Mouse (Mus musculus) embryonic stem cell, embryonic (primary cell): ENCODE measurements around the gene Phf13.

Experiments
- CTCF ChIA-PET, 4 experiments: fragments of 300-600 bp in 2 of 4; fragments of 350-600 bp in 2 of 4; sonication (Branson Sonifier 250); formaldehyde crosslinking; loops; one replicate each; lab custom pipeline; 2022; ENCODE audit warnings: inconsistent platforms in 2 of 4; lab: Charles Lee
- POLR2A ChIA-PET, 4 experiments: fragments of 300-600 bp in 2 of 4; fragments of 350-600 bp in 2 of 4; sonication (Branson Sonifier 250); formaldehyde crosslinking; loops; one replicate each; lab custom pipeline; 2022; ENCODE audit warnings: antibody characterized with exemption in 4 of 4, inconsistent platforms in 1 of 4; lab: Charles Lee

The Phf13 gene

GRCm38 (mm10) chr4:151996173-151996950, at the start of gene Phf13:
Gene Phf13, minus strand, starts transcription at chr4:151996258.
- ChIA-PET CTCF (interaction anchor here (0.5 to 1.6 kb wide), 30 partner anchors 10 to 1630 kb away, joined by 3 to 14 read pairs (median 4); partner anchors contain the start of genes Dnajc11 (in 2 of the 4), Klhl21 (in 2 of the 4) and Nol9 (in 2 of the 4)), POLR2A (interaction anchor here in 3 of 4 experiments (0.6 to 4.8 kb wide), 50 partner anchors 8 to 1934 kb away, joined by 3 to 45 read pairs (median 4); partner anchors contain the start of genes Klhl21 (in 3 of the 3), Zbtb48 (in 2 of the 3) and Rpl22 (in 1 of the 3))

GRCm38 (mm10) chr4:152044609-152045008, 48.6 kb upstream of the Phf13 start:
- ChIA-PET CTCF (interaction anchor here in 3 of 4 experiments (0.6 to 1.1 kb wide), 3 partner anchors 30 to 393 kb away, joined by 3 read pairs; no protein-coding TSS in a partner anchor), POLR2A (interaction anchor here in 2 of 4 experiments (0.6 to 2.8 kb wide), 10 partner anchors 9 to 45 kb away, joined by 3 to 9 read pairs (median 4); partner anchors contain the start of genes Klhl21 (in 2 of the 2), Plekhg5 (in 1 of the 2) and Zbtb48 (in 1 of the 2))

GRCm38 (mm10) chr4:152043171-152043570, 47.1 kb upstream of the Phf13 start:
- ChIA-PET POLR2A (interaction anchor here in 3 of 4 experiments (0.5 to 2.1 kb wide), 30 partner anchors 8 to 271 kb away, joined by 3 to 11 read pairs (median 4); partner anchors contain the start of genes Zbtb48 (in 3 of the 3), Klhl21 (in 2 of the 3), Phf13 (in 1 of the 3) and Plekhg5 (in 1 of the 3)), CTCF (interaction anchor here in 3 of 4 experiments (0.6 to 1.7 kb wide), 13 partner anchors 11 to 290 kb away, joined by 3 to 6 read pairs (median 3); no protein-coding TSS in a partner anchor)

GRCm38 (mm10) chr4:152041924-152042641, 46.0 kb upstream of the Phf13 start:
- ChIA-PET POLR2A (interaction anchor here (0.6 to 1.9 kb wide), 20 partner anchors 9 to 379 kb away, joined by 3 to 11 read pairs (median 4); partner anchors contain the start of genes Zbtb48 (in 2 of the 4) and Phf13 (in 1 of the 4)), CTCF (interaction anchor here in 3 of 4 experiments (0.6 to 1.7 kb wide), 10 partner anchors 14 to 291 kb away, joined by 3 to 6 read pairs (median 3); no protein-coding TSS in a partner anchor)

- POLR2A ChIA-PET = interaction anchor here in 2 of 4 experiments (0.8 to 3.5 kb wide), 12 partner anchors 11 to 93 kb away, joined by 3 to 33 read pairs (median 4); partner anchors contain the start of genes Klhl21 (in 1 of the 2) and Zbtb48 (in 1 of the 2)
These were observed 43.8 kb upstream of the Phf13 start for GRCm38 (mm10) chr4:152039831-152040310.

GRCm38 (mm10) chr4:152038985-152039830, 43.1 kb upstream of the Phf13 start, which contains the start of gene Nol9:
Gene Nol9, plus strand, starts transcription at chr4:152039321.
- POLR2A ChIA-PET = interaction anchor here (0.6 to 3.5 kb wide), 33 partner anchors 8 to 919 kb away, joined by 3 to 33 read pairs (median 4); partner anchors contain the start of genes Zbtb48 (in 3 of the 4), Thap3 (in 2 of the 4), Klhl21 (in 1 of the 4) and Plekhg5 (in 1 of the 4)
- CTCF ChIA-PET = interaction anchor here (0.6 to 3.9 kb wide), 59 partner anchors 8 to 889 kb away, joined by 3 to 28 read pairs (median 4); partner anchors contain the start of genes Zbtb48 (in 3 of the 4), Klhl21 (in 2 of the 4), Phf13 (in 2 of the 4) and Espn (in 1 of the 4)

More at GRCm38 (mm10) chr4:152039831-152040310, 43.8 kb upstream of the Phf13 start:
- CTCF ChIA-PET = interaction anchor here in 3 of 4 experiments (1.2 to 3.9 kb wide), 10 partner anchors 12 to 94 kb away, joined by 3 to 28 read pairs (median 6); partner anchors contain the start of gene Zbtb48 (in 3 of the 3)

- POLR2A ChIA-PET = interaction anchor here (0.6 to 3.5 kb wide), 35 partner anchors 9 to 289 kb away, joined by 3 to 33 read pairs (median 4); partner anchors contain the start of genes Zbtb48 (in 3 of the 4), Phf13 (in 2 of the 4), Thap3 (in 2 of the 4) and Camta1 (in 1 of the 4)
- CTCF ChIA-PET = interaction anchor here (0.6 to 3.9 kb wide), 62 partner anchors 8 to 888 kb away, joined by 3 to 28 read pairs (median 4); partner anchors contain the start of genes Zbtb48 (in 3 of the 4), Klhl21 (in 2 of the 4), Phf13 (in 2 of the 4) and Espn (in 1 of the 4)
These were observed 42.3 kb upstream of the Phf13 start, which contains the start of gene Tas1r1 for GRCm38 (mm10) chr4:152038225-152038984. Gene Tas1r1, minus strand, starts transcription at chr4:152038568.

- POLR2A ChIA-PET = interaction anchor here in 3 of 4 experiments (0.7 to 3.5 kb wide), 10 partner anchors 8 to 62 kb away, joined by 3 to 33 read pairs (median 4); partner anchors contain the start of genes Zbtb48 (in 3 of the 3) and Thap3 (in 1 of the 3)
- CTCF ChIA-PET = interaction anchor here (0.6 to 3.9 kb wide), 8 partner anchors 9 to 120 kb away, joined by 3 to 28 read pairs (median 3); partner anchors contain the start of genes Klhl21 (in 1 of the 4) and Zbtb48 (in 1 of the 4)
These were observed 40.4 kb upstream of the Phf13 start for GRCm38 (mm10) chr4:152036464-152036863.

GRCm38 (mm10) chr4:152032922-152033321, 36.9 kb upstream of the Phf13 start:
- POLR2A ChIA-PET = interaction anchor here in 2 of 4 experiments (0.7 to 1.8 kb wide), 11 partner anchors 9 to 141 kb away, joined by 3 to 8 read pairs (median 4); partner anchors contain the start of genes Phf13 (in 2 of the 2) and Klhl21 (in 1 of the 2)
- CTCF ChIA-PET = interaction anchor here in 2 of 4 experiments (0.8 to 1.3 kb wide), 8 partner anchors 10 to 64 kb away, joined by 3 to 5 read pairs (median 3); no protein-coding TSS in a partner anchor

- CTCF ChIA-PET = interaction anchor here (0.6 to 3.7 kb wide), 9 partner anchors 8 to 97 kb away, joined by 3 to 47 read pairs (median 5); partner anchors contain the start of genes Dnajc11 (in 1 of the 4), Nol9 (in 1 of the 4), Tas1r1 (in 1 of the 4) and Thap3 (in 1 of the 4)
- POLR2A ChIA-PET = interaction anchor here in 3 of 4 experiments (0.6 to 5.4 kb wide), 17 partner anchors 8 to 233 kb away, joined by 3 to 65 read pairs (median 4); partner anchors contain the start of genes Klhl21 (in 2 of the 3), Nol9 (in 2 of the 3), Tas1r1 (in 2 of the 3) and Phf13 (in 1 of the 3)
These were observed 33.9 kb upstream of the Phf13 start for GRCm38 (mm10) chr4:152029997-152030396.

- ChIA-PET POLR2A (interaction anchor here (0.6 to 5.4 kb wide), 24 partner anchors 9 to 900 kb away, joined by 3 to 65 read pairs (median 6); partner anchors contain the start of genes Nol9 (in 4 of the 4), Tas1r1 (in 3 of the 4), Klhl21 (in 2 of the 4) and Thap3 (in 1 of the 4)), CTCF (interaction anchor here in 3 of 4 experiments (0.5 to 3.7 kb wide), 12 partner anchors 10 to 900 kb away, joined by 3 to 47 read pairs (median 6); partner anchors contain the start of genes Nol9 (in 2 of the 3), Tas1r1 (in 2 of the 3), Dnajc11 (in 1 of the 3) and Klhl21 (in 1 of the 3))
These were observed 33.0 kb upstream of the Phf13 start for GRCm38 (mm10) chr4:152029087-152029486.

- POLR2A ChIA-PET = interaction anchor here (0.6 to 5.4 kb wide), 39 partner anchors 9 to 900 kb away, joined by 3 to 65 read pairs (median 5); partner anchors contain the start of genes Nol9 (in 4 of the 4), Klhl21 (in 3 of the 4), Tas1r1 (in 3 of the 4) and Phf13 (in 1 of the 4)
- CTCF ChIA-PET = interaction anchor here in 3 of 4 experiments (0.6 to 3.7 kb wide), 17 partner anchors 10 to 900 kb away, joined by 3 to 47 read pairs (median 5); partner anchors contain the start of genes Nol9 (in 2 of the 3), Tas1r1 (in 2 of the 3), Dnajc11 (in 1 of the 3) and Klhl21 (in 1 of the 3)
These were observed 32.4 kb upstream of the Phf13 start for GRCm38 (mm10) chr4:152028456-152028855.

- ChIA-PET CTCF (interaction anchor here (0.6 to 3.7 kb wide), 23 partner anchors 9 to 291 kb away, joined by 3 to 47 read pairs (median 4); partner anchors contain the start of genes Nol9 (in 3 of the 4), Tas1r1 (in 2 of the 4), Dnajc11 (in 1 of the 4) and Klhl21 (in 1 of the 4)), POLR2A (interaction anchor here in 3 of 4 experiments (0.6 to 5.4 kb wide), 55 partner anchors 8 to 450 kb away, joined by 3 to 65 read pairs (median 4); partner anchors contain the start of genes Klhl21 (in 3 of the 3), Nol9 (in 3 of the 3), Tas1r1 (in 3 of the 3) and Phf13 (in 2 of the 3))
These were observed 31.5 kb upstream of the Phf13 start, which contains the start of gene Zbtb48 for GRCm38 (mm10) chr4:152027524-152027923. Gene Zbtb48, minus strand, starts transcription at chr4:152027671.
